Mouse (Mus musculus) midbrain, embryonic 14.5 days (tissue): ENCODE results near the gene Olfr465-ps1. TPM values are rescaled to one million over a fixed set of nuclear protein-coding genes. Genes with fewer than 3 reads are reported as not detected.
A peak's percentile ranks its signal among the peaks of the same experiment; 100 is the strongest.

Experiments used
- ATAC-seq: fragments of 200-750 bp; cut with Nextera tagmentation; 2 replicates; pipeline ENCODE4 v1.8.0; 2017; ENCODE audit warnings: moderate number of reproducible peaks, moderate library complexity; ENCODE audit not compliant: low FRiP score, low TSS enrichment
- DNase-seq: peaks from one replicate; pipeline ENCODE4 v3.0.0-alpha.2; 2015
- H3K27ac ChIP-seq: fragments of 300-500 bp; sonication (generic); replicated peaks from 2 replicates; pipeline ENCODE4 v1.5.1; 2014; ENCODE audit warnings: mild to moderate bottlenecking, low read depth, low read length, moderate library complexity
- H3K27me3 ChIP-seq: fragments of 300-500 bp; sonication (generic); 2 replicates; pipeline ENCODE4 v1.6.1; 2014; ENCODE audit warnings: low read length, control low read depth, mixed read lengths; ENCODE audit not compliant: control insufficient read depth, insufficient read depth
- H3K36me3 ChIP-seq: fragments of 300-500 bp; sonication (generic); 2 replicates; pipeline ENCODE4 v1.6.1; 2014; ENCODE audit warnings: low read length, control low read depth; ENCODE audit not compliant: control insufficient read depth, insufficient read depth
- H3K4me1 ChIP-seq: fragments of 300-500 bp; sonication (generic); 2 replicates; pipeline ENCODE4 v1.6.1; 2014; ENCODE audit warnings: mild to moderate bottlenecking, antibody characterized with exemption, low read length, control low read depth; ENCODE audit not compliant: control insufficient read depth, insufficient read depth
- H3K4me2 ChIP-seq: fragments of 300-500 bp; sonication (generic); 2 replicates; pipeline ENCODE4 v1.6.1; 2014; ENCODE audit warnings: mild to moderate bottlenecking, low read length, moderate library complexity
- H3K4me3 ChIP-seq: fragments of 300-500 bp; sonication (generic); replicated peaks from 2 replicates; pipeline ENCODE4 v1.5.1; 2014; ENCODE audit warnings: low read depth, low read length
- H3K9ac ChIP-seq: fragments of 300-500 bp; sonication (generic); replicated peaks from 2 replicates; pipeline ENCODE4 v1.6.1; 2014; ENCODE audit warnings: mild to moderate bottlenecking, low read length, moderate library complexity
- H3K9me3 ChIP-seq: fragments of 300-500 bp; sonication (generic); 2 replicates; pipeline ENCODE4 v1.6.1; 2016; ENCODE audit warnings: low read length, control low read depth, mixed read lengths; ENCODE audit not compliant: control insufficient read depth
- WGBS: fragments of 180-500 bp; shearing (Covaris S2); extraction: QIAGEN DNeasy Blood & Tissue Kit; methylation state at CpG from one replicate; pipeline ENCODE4 v1.1.7; 2014; 5-methylcytosine and 5-hydroxymethylcytosine counted together
- polyA plus RNA-seq: library from polyadenylated mRNA; unstranded; fragments of >200 nt; fragmentation: Nextera tagmentation; extraction: Ambion mirVana; gene quantifications from 2 replicates; pipeline ENCODE4 v1.2.1, GENCODE M21; 2014

Gene Olfr465-ps1
- polyA plus RNA-seq = not detected in 2 replicates

DNA sequence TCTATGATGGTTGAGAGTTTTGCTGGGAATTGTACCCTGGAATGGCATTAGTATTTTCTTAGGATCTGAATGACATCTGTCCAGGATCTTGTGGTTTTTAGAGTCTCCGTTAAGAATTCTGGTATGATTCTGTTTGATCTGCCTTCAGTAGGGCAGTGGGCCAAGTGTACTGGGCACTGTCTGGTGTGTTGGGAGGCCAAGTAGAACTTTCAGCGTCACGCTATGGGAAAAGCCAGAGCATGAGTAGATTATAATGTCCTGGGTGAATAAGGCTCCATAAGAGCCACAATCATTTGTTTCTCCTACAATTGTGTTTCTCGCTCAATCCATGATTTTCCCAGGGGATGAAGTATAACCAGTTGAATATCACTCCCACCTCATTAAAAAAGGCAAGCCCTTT lies at the start of gene Olfr465-ps1:
Gene Olfr465-ps1, plus strand, starts transcription at position 301 of the 400 bp plus-strand sequence.
- WGBS = 84% methylated on average over 4 of the region's 4 CpGs
- ATAC-seq (no peak), DNase-seq (no peak)
- Histone ChIP-seq H3K9me3 (no peaks in the 10 kb centered on the region; the same call in 1 of the 2 replicates), H3K27me3 (no peaks in the 10 kb centered on the region), H3K36me3 (no peaks in the 10 kb centered on the region), H3K9ac (no peak within 1 kb of the TSS), H3K4me2 (no peak within 1 kb of the TSS), H3K27ac (no peak within 1 kb of the TSS), H3K4me3 (no peak within 1 kb of the TSS), H3K4me1 (no peaks in the 10 kb centered on the region)

DNA sequence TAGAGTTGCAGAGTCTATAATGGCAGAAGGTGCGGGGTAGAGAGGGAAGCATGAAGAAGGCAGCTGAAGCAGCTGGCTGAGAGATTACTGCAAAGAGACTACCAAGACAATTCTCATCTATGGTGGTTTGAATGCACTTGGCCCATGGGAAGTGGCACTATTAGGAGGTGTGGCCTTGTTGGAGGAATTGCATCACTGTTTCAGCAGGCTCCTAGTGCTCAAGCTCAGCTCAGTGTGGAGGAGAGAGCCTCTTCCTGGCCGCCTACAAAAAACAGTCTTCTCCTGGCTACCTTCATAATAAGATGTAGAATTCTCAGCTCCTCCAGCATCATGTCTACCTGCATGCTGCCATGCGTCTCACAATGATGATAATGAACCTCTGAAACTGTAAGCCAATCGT lies 42.0 kb upstream of the Olfr465-ps1 start:
- Histone ChIP-seq H3K4me3 (no peak overlapping the region), H3K27ac (no peak overlapping the region), H3K4me1 (no peaks in the 10 kb centered on the region), H3K9me3 (peaks cover 16% of the 10 kb centered on the region), H3K27me3 (no peaks in the 10 kb centered on the region), H3K36me3 (peaks cover 11% of the 10 kb centered on the region), H3K4me2 (no peak overlapping the region), H3K9ac (no peak overlapping the region)
- ATAC-seq = no peak
- 98% methylated on average over 4 of the region's 4 CpGs for WGBS
- DNase-seq = no peak

DNA sequence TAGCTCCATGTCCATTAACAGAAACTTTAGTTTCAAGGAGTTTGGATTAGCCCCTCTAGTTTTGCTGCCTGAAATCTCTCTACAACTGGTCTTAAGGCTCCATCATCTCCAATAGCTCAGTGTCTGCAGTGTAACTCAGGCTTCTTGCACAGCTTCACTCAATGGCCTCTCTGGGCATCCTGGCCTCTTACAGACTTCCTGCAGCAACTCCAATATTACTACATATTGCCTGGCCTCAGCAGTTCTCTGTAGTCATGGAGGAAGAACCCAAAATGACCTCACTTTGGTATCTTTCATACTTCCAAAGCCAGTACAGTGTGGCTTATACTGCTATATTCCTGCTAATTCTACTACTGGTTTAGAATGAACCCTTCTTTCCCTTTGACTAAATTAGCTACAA lies 40.9 kb upstream of the Olfr465-ps1 start:
- Histone ChIP-seq H3K4me3 (no peak overlapping the region), H3K4me1 (no peaks in the 10 kb centered on the region), H3K9me3 (peaks cover 18% of the 10 kb centered on the region), H3K4me2 (no peak overlapping the region), H3K9ac (no peak overlapping the region), H3K27ac (no peak overlapping the region), H3K36me3 (peaks cover 11% of the 10 kb centered on the region), H3K27me3 (no peaks in the 10 kb centered on the region)
- no peak for ATAC-seq
- no peak for DNase-seq

DNA sequence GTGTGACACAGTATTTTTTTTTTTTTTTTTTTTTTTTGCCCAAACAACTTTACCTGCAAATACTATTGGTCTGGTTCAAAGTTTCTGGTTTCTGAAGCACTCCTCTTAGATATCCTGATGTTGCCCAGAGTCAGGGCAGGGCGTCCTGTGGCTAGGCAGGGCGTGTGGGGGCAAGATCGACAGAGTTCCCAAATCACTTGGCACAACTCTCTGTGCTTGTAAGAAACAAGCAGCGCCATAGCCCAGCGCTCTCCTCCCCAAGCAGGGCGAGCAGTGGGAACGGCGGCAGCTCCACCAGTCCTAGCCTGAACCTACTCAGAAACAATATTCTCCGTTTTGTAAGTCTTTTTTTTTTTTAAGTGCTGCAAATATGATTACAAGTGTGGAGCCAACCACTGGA lies 37.2 kb upstream of the Olfr465-ps1 start:
- peaks cover 30% of the 10 kb centered on the region for H3K9me3 ChIP-seq
- ATAC-seq (no peak), DNase-seq (no peak)
- H3K4me1 ChIP-seq = no peaks in the 10 kb centered on the region
- H3K27me3 ChIP-seq = no peaks in the 10 kb centered on the region
- H3K9ac ChIP-seq = no peak overlapping the region
- H3K4me2 ChIP-seq = no peak overlapping the region
- H3K27ac ChIP-seq = no peak overlapping the region
- H3K4me3 ChIP-seq = no peak overlapping the region
- no peaks in the 10 kb centered on the region for H3K36me3 ChIP-seq
- 94% methylated on average over 9 of the region's 9 CpGs for WGBS

DNA sequence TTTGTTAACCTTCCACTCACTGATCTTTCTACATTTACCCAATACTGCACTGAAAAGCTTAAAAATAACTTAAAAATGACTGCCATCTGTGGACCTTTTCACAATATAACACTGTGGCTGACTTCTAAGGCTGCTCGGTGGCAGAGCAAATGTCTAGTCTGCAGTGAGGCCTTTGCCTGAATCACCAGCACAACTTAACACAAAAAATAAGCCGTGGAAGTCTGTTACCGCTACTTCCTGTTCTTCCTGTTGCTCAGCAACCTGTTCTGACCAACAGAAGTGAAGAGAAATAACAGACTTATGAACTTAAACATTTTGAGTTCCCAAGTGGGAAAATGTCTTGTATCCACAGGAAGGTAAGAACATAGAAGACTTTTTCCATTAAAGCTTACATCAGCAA lies 36.7 kb upstream of the Olfr465-ps1 start:
- 93% methylated on average over 3 of the region's 3 CpGs for WGBS
- H3K9ac ChIP-seq = no peak overlapping the region
- H3K9me3 ChIP-seq = peaks cover 34% of the 10 kb centered on the region
- ATAC-seq (no peak), DNase-seq (no peak)
- H3K4me3 ChIP-seq = no peak overlapping the region
- H3K36me3 ChIP-seq = no peaks in the 10 kb centered on the region
- no peaks in the 10 kb centered on the region for H3K27me3 ChIP-seq
- no peaks in the 10 kb centered on the region for H3K4me1 ChIP-seq
- no peak overlapping the region for H3K27ac ChIP-seq
- H3K4me2 ChIP-seq = no peak overlapping the region

DNA sequence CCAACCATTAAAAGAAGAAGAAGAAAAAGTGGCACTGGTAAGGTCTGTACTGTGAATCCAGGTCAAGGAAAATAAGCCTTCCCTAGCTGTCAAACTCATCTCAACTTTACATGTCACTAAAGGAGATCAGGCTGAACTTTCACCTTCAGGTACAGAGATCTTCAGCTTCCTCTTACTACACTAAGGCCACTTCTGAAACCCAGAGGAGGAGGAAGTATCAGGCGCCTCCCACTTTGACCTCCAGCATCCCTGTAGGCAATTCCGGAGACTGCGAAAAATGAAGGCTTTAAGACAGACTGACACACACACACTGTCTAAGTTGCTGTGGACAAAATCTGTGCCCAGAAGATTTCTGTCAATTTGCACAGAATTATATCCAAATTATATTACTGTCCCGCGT lies 25.9 kb upstream of the Olfr465-ps1 start:
- no peaks in the 10 kb centered on the region for H3K27me3 ChIP-seq
- H3K27ac ChIP-seq = peak overlapping the region; percentile 86; the same call in 1 of the 2 replicates
- H3K4me3 ChIP-seq = peak overlapping the region; percentile 91
- peak; percentile 9 for DNase-seq
- peaks cover 12% of the 10 kb centered on the region for H3K4me1 ChIP-seq
- H3K36me3 ChIP-seq = 0 out of 2 replicates have a peak, but pooled peaks cover 3% of the 10 kb centered on the region
- peaks cover 5% of the 10 kb centered on the region for H3K9me3 ChIP-seq
- H3K4me2 ChIP-seq = peak overlapping the region; percentile 82
- H3K9ac ChIP-seq = peak overlapping the region; percentile 84
- ATAC-seq = no peak
- WGBS = 2% methylated on average over 5 of the region's 5 CpGs

DNA sequence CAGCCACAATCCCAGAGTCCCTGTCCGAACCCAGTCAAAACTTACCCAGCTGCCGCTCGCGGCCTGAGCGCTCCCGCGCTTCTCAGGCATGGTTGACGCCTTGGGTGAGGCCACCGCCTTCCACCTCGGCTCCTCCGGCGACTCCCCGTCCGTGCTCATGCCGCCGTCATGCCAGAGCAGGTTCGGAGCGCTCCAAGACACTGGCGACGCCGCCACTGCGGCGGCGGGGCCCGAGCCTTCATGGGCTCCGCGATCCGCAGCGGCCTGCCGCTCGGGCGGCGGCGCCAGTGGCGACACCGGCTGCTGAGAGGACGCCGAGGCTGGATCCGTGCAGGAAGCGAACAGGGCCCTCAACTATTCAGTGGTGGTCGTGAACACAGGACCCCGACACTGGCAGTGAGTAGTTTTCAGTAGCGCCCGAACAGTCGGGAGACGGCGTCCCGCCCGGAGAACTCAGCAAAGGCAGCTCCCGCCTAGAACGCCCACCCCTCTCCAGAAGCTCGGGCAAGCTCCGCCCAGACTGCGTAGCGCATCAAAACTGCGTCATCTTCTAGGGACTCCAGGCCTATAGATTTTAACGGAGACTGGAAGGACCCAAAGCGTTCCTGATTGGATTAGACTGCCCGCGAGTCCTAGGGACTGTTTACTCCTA lies 25.3 kb upstream of the Olfr465-ps1 start, which contains the start of gene Mfsd14b:
Gene Mfsd14b, minus strand, starts transcription at position 517 of the 652 bp plus-strand sequence.
- ATAC-seq = peak; percentile 99
- Histone ChIP-seq H3K9ac (peak within 1 kb of the TSS; percentile 84), H3K9me3 (peaks cover 3% of the 10 kb centered on the region), H3K36me3 (0 out of 2 replicates have a peak, but pooled peaks cover 3% of the 10 kb centered on the region), H3K27ac (peak within 1 kb of the TSS; percentile 86), H3K4me1 (peaks cover 12% of the 10 kb centered on the region), H3K4me3 (peak within 1 kb of the TSS; percentile 91), H3K27me3 (no peaks in the 10 kb centered on the region), H3K4me2 (peak within 1 kb of the TSS; percentile 82)
- under 1% methylated on average over 60 of the region's 60 CpGs for WGBS
- peak; percentile 97 for DNase-seq

DNA sequence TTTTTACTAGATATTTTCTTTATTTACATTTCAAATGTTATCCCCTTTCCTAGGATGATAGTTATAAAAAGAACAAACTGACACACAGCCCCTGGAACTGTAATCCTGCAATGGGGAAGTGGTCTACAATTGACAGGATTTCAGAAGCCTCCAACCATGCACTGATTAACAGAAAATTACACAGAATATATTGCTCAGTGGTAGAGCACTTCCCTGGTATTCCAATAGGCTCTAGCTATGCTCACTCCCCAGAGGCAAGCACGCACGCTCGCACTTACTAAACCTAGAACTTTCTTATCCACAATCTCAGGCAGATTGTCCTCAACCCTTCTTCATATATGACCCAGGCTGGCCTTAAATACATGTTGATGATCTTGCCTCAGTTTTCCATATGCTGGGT lies 24.6 kb upstream of the Olfr465-ps1 start:
- Histone ChIP-seq H3K4me3 (peak overlapping the region; percentile 91), H3K27me3 (no peaks in the 10 kb centered on the region), H3K4me1 (peaks cover 12% of the 10 kb centered on the region), H3K9ac (peak overlapping the region; percentile 84), H3K4me2 (peak overlapping the region; percentile 82), H3K36me3 (no peaks in the 10 kb centered on the region), H3K9me3 (no peaks in the 10 kb centered on the region), H3K27ac (peak overlapping the region; percentile 71)
- whole genome bisulfite sequencing = 53% methylated on average over 3 of the region's 3 CpGs
- ATAC-seq (peak; percentile 51), DNase-seq (peak; percentile 35)

DNA sequence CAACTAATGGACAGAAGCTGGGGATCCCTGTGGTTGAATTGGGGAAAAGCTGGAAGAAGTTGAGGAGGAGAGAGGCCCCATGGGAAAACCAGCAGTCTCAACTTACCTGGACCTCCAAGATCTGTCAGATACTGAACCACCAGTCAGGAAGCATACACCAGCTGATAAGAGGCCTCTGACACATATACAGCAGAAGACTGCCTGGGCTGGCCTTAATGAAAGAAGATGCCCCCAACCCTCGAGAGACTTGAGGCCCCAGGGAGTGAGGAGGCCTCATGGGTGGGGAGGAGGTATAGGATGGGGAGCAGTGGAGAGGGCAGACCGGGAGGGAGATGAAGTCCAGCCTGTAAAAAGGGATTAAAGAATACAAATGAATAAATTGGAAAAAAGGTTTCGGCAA lies 16.9 kb upstream of the Olfr465-ps1 start:
- DNase-seq = no peak
- ATAC-seq = no peak
- H3K36me3 ChIP-seq = no peaks in the 10 kb centered on the region
- H3K9ac ChIP-seq = no peak overlapping the region
- WGBS = 65% methylated on average over 3 of the region's 3 CpGs
- H3K4me1 ChIP-seq = no peaks in the 10 kb centered on the region
- no peak overlapping the region for H3K27ac ChIP-seq
- no peaks in the 10 kb centered on the region for H3K9me3 ChIP-seq
- no peak overlapping the region for H3K4me2 ChIP-seq
- H3K27me3 ChIP-seq = no peaks in the 10 kb centered on the region
- no peak overlapping the region for H3K4me3 ChIP-seq
